Mouse (Mus musculus) limb, embryonic 10.5 days (tissue): ENCODE data around the gene Olfr480. TPM values are rescaled to one million over a fixed set of nuclear protein-coding genes. Genes with fewer than 3 reads are reported as not detected.

Source experiments
- DNase-seq: peaks from one replicate; pipeline ENCODE4 v3.0.0-alpha.2; 2017; ENCODE audit warnings: low spot score
- H3K27ac ChIP-seq: fragments of 300-500 bp; sonication (generic); 2 replicates; pipeline ENCODE4 v1.5.1; 2016; ENCODE audit warnings: mild to moderate bottlenecking
- H3K27me3 ChIP-seq: fragments of 300-500 bp; sonication (generic); 2 replicates; pipeline ENCODE4 v1.6.1; 2016; ENCODE audit warnings: low read depth, mild to moderate bottlenecking; ENCODE audit not compliant: poor library complexity, severe bottlenecking
- H3K36me3 ChIP-seq: fragments of 300-500 bp; sonication (generic); 2 replicates; pipeline ENCODE4 v1.6.1; 2016; ENCODE audit warnings: mild to moderate bottlenecking, moderate library complexity
- H3K4me1 ChIP-seq: fragments of 300-500 bp; sonication (generic); 2 replicates; pipeline ENCODE4 v1.6.1; 2016
- H3K4me3 ChIP-seq: fragments of 300-500 bp; sonication (generic); 2 replicates; pipeline ENCODE4 v1.5.1; 2016; ENCODE audit warnings: mild to moderate bottlenecking, moderate library complexity
- H3K9me3 ChIP-seq: fragments of 300-500 bp; sonication (generic); replicated peaks from 2 replicates; pipeline ENCODE4 v1.6.1; 2016; ENCODE audit warnings: mild to moderate bottlenecking
- WGBS: fragments of 180-500 bp; shearing (Covaris S2); methylation state at CpG from one replicate; pipeline ENCODE4 v1.1.7; 2016; 5-methylcytosine and 5-hydroxymethylcytosine counted together
- polyA plus RNA-seq: library from polyadenylated mRNA; unstranded; fragments of >200 nt; fragmentation: Nextera tagmentation; extraction: Ambion mirVana; gene quantifications from 2 replicates; pipeline ENCODE4 v1.2.1, GENCODE M21; 2016

Olfr480 gene
- polyA plus RNA-seq = not detected in 2 replicates

DNA sequence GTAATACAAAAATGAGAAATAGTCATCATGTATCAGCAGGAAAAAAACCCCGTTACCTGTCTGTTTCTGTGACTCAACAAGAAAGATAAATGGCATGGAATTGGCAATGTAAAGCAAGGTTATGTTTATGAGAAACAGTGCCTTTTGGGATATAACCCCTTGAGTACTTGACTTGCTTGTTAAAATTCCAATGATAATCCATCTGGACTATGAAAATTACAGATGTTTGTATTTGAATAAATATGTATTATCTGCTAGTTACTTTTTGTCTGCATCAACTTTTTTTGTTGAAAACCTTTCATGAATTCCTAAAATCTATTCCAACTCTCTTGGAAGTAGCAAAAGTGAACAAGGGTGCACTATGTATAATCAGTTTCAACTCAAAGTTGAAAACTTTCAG is at the start of gene Olfr480:
Gene Olfr480, minus strand, starts transcription at position 101 of the 400 bp plus-strand sequence.
- Histone ChIP-seq H3K36me3 (no peaks in the 10 kb centered on the region), H3K27me3 (no peaks in the 10 kb centered on the region), H3K27ac (no peak within 1 kb of the TSS), H3K4me3 (no peak within 1 kb of the TSS), H3K9me3 (no peaks in the 10 kb centered on the region), H3K4me1 (no peaks in the 10 kb centered on the region)
- DNase-seq = no peak
- 83% methylated on average over 1 of the region's 1 CpGs for WGBS

DNA sequence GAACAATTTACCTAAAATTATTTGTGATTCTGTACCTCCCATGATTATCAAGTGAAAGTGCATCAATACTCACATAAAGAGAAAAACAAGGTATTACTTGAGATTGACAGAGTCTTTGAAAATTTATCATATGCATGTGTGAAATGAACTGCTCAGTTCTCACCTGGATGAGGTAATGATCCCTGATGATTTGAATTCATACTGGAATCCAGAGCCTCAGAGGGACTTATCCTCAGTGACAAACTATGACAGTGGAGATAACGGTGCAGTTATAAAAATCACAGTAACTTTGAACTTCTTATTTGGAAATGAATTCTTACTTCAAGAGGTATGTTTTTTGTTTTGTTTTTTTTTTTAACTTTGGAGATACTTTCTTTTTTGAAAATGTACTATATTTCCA is 33.4 kb upstream of the Olfr480 start, which contains the start of gene Olfr483:
Gene Olfr483, plus strand, starts transcription at position 301 of the 400 bp plus-strand sequence.
- Histone ChIP-seq H3K27ac (no peak within 1 kb of the TSS), H3K27me3 (no peaks in the 10 kb centered on the region), H3K36me3 (no peaks in the 10 kb centered on the region), H3K4me1 (no peaks in the 10 kb centered on the region), H3K4me3 (no peak within 1 kb of the TSS), H3K9me3 (no peaks in the 10 kb centered on the region)
- DNase-seq = no peak
- WGBS = 86% methylated on average over 1 of the region's 1 CpGs

DNA sequence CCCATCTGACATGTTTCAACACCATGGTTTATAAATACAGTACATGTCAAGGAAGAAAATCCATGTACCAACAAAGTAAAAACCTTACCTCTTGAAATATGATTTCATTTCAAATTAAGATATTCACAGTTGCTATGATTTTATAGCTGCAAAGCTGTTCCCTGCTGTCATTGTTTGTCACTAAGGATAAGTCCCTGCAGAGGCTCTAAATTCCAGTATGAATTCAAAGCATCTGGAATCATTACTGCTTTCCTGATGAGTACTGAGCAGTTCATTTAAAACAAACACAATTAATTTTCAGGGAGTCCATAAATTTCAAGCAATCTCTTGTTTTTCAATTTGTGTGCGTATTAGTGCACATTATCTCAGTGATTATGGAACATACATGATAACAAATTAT is 30.3 kb upstream of the Olfr480 start, which contains the start of gene Olfr482:
Gene Olfr482, minus strand, starts transcription at position 101 of the 400 bp plus-strand sequence.
- Histone ChIP-seq H3K9me3 (no peaks in the 10 kb centered on the region), H3K4me3 (no peak within 1 kb of the TSS), H3K36me3 (no peaks in the 10 kb centered on the region), H3K4me1 (no peaks in the 10 kb centered on the region), H3K27ac (no peak within 1 kb of the TSS), H3K27me3 (no peaks in the 10 kb centered on the region)
- DNase-seq = no peak
- 85% methylated on average over 1 of the region's 1 CpGs for WGBS

DNA sequence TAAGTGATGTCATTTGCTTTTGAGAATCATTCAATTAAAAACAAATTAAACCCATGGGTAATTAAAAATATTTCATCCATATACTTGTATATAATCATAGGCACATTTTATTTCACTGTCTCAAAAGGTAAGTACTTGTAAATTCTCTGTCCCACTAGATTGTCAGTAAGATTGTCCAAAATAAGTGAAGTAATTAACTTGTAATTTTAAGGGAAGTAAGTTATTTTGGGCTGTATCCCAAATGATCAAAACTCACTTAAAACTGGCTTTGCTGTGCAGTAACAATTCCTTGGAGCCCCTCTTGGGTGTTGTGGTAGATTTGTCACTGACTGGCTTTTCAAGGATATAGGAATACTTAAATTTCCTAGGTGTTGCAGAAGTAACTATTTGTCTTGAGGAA is 12.4 kb upstream of the Olfr480 start, which contains the start of gene Olfr481:
Gene Olfr481, plus strand, starts transcription at position 301 of the 400 bp plus-strand sequence.
- Histone ChIP-seq H3K27ac (no peak within 1 kb of the TSS), H3K27me3 (no peaks in the 10 kb centered on the region), H3K36me3 (no peaks in the 10 kb centered on the region), H3K9me3 (no peaks in the 10 kb centered on the region), H3K4me1 (no peaks in the 10 kb centered on the region), H3K4me3 (no peak within 1 kb of the TSS)
- no peak for DNase-seq

DNA sequence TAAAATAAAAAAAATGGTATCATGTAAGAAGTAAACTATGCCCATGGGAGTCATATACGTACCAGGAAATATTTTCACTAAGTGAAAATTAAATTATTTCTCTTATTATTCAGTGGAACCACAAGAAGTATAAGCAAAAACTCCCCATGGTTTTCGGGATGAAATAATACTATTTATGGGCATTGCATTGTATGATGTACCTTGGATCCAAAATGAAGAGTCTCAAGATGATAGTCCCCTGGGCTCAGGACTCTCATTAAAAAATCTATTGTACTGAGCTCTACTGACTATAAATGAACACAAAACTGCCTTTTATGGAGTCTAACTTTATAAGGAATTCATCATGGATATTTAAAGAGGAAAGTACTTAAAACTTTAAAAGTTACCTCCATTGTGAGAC is 16.8 kb downstream of the Olfr480 start, which contains the start of gene Olfr479:
Gene Olfr479, plus strand, starts transcription at position 301 of the 400 bp plus-strand sequence.
- no peak for DNase-seq
- 93% methylated on average over 2 of the region's 2 CpGs for WGBS
- Histone ChIP-seq H3K27ac (no peak within 1 kb of the TSS), H3K9me3 (no peaks in the 10 kb centered on the region), H3K4me3 (no peak within 1 kb of the TSS), H3K36me3 (no peaks in the 10 kb centered on the region), H3K27me3 (no peaks in the 10 kb centered on the region), H3K4me1 (no peaks in the 10 kb centered on the region)

DNA sequence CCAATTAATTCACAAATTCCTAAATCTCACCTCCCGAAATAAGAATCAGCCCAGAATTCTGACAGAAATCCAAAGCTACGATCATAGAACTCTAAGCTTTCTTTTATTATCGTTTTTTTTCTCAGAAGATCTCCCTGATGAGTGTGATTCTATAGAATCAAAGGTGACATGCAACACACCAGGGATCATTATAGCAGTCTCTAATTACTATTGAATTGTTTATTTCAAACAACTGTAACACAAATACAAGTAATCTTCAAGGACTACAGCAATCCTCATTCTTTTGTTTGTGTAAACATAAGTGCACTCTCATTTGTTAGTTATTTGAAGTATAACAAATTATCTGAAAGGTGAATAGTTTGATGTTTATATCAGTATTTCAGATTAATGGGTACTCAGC is 33.3 kb downstream of the Olfr480 start, which contains the start of gene Olfr478:
Gene Olfr478, minus strand, starts transcription at position 101 of the 400 bp plus-strand sequence.
- H3K27me3 ChIP-seq = no peaks in the 10 kb centered on the region
- no peak for DNase-seq
- WGBS = 91% methylated on average over 3 of the region's 3 CpGs

More for the DNA sequence above, 33.3 kb downstream of the Olfr480 start, which contains the start of gene Olfr478:
- Histone ChIP-seq H3K4me1 (no peaks in the 10 kb centered on the region), H3K36me3 (no peaks in the 10 kb centered on the region), H3K9me3 (no peaks in the 10 kb centered on the region), H3K4me3 (no peak within 1 kb of the TSS), H3K27ac (no peak within 1 kb of the TSS)

Other genes starting within 250 kb of the Olfr480 start
- not detected in 2 replicates for gene Olfr469, start 241.8 kb downstream of the Olfr480 start, polyA plus RNA-seq
- not detected in 2 replicates for gene Olfr470, start 219.9 kb downstream of the Olfr480 start, polyA plus RNA-seq
- gene Olfr472, start 169.4 kb downstream of the Olfr480 start, polyA plus RNA-seq = not detected in 2 replicates
- not detected in 2 replicates for gene Olfr473, start 136.9 kb downstream of the Olfr480 start, polyA plus RNA-seq
- not detected in 2 replicates for gene Olfr474, start 112.7 kb downstream of the Olfr480 start, polyA plus RNA-seq
- not detected in 2 replicates for gene Olfr476, start 102.5 kb downstream of the Olfr480 start, polyA plus RNA-seq
- gene Olfr477, start 80.7 kb downstream of the Olfr480 start, polyA plus RNA-seq = not detected in 2 replicates
- gene Olfr478, start 33.4 kb downstream of the Olfr480 start, polyA plus RNA-seq = not detected in 2 replicates
- not detected in 2 replicates for gene Olfr479, start 16.7 kb downstream of the Olfr480 start, polyA plus RNA-seq
- not detected in 2 replicates for gene Olfr481, start 12.5 kb upstream of the Olfr480 start, polyA plus RNA-seq
- gene Olfr482, start 30.2 kb upstream of the Olfr480 start, polyA plus RNA-seq = 0.10 TPM in 2 replicates
- not detected in 2 replicates for gene Olfr483, start 33.5 kb upstream of the Olfr480 start, polyA plus RNA-seq
- not detected in 2 replicates for gene Olfr484, start 60.1 kb upstream of the Olfr480 start, polyA plus RNA-seq
- gene Olfr485, start 92.5 kb upstream of the Olfr480 start, polyA plus RNA-seq = not detected in 2 replicates
- not detected in 2 replicates for gene Olfr486, start 105.4 kb upstream of the Olfr480 start, polyA plus RNA-seq
- not detected in 2 replicates for gene Olfr487, start 147.3 kb upstream of the Olfr480 start, polyA plus RNA-seq
- gene Olfr488, start 191.0 kb upstream of the Olfr480 start, polyA plus RNA-seq = not detected in 2 replicates
- not detected in 2 replicates for gene Olfr490, start 221.6 kb upstream of the Olfr480 start, polyA plus RNA-seq
- gene Olfr491, start 246.1 kb upstream of the Olfr480 start, polyA plus RNA-seq = not detected in 2 replicates